Mouse (Mus musculus): Measurements from ENCODE around the gene Duox1. TPM values are rescaled to one million over a fixed set of nuclear protein-coding genes. Genes with fewer than 3 reads are reported as not detected.

Duox1 gene
- total and polyA plus RNA-seq, 3 experiments = not detected

DNA sequence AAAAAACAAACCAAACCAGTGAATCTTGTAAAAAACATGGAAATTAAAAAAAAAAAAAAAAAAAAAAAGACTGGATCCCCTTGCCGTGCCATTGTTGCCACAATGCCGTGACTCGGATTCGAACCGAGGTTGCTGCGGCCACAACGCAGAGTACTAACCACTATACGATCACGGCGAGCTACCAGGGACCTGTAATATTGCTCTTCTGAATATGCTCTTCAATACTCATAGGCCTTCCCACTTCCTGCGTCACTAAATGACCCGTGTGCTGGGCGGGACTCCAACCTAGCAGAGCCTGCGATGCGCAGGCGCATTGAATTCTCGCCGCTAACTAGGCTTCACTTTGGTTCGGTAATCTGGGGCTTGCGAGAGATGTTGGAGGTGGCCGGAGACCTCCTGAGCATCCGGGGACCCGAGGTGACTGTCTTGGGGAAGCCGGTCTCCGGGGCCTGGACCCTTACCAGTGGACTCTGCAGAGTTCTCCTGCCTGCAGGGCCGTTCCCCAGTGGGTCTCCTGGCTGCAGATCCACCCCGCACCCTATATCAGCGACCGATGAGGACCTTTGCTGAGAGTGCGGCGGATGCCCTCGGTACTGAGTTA lies 60.0 kb downstream of the Duox1 start:
- H3K36me3 ChIP-seq (replicated peaks in 1 of 2; ENCODE audit: control insufficient read depth in 1 of 2, insufficient read depth in 1 of 2, low read length in 1 of 2) = no peaks in the 10 kb centered on the region
- in situ Hi-C loops (cut with MboI; ENCODE audit: low pct_ligation_motif_present, low pct_unique_long_range_greater_than_20kb, low sequenced_read_pairs) = loop anchor here (25.0 kb wide), 1 partner anchor 237 kb away; the partner anchor contains the start of gene Gatm
- H3K9ac ChIP-seq (ENCODE audit: insufficient read depth, low read depth) = peak overlapping the region; percentile 97
- H3K4me1 ChIP-seq (ENCODE audit: control insufficient read depth in 1 of 2, insufficient read depth in 2 of 2) = peaks cover 12 to 28% of the 10 kb centered on the region in 2 experiments
- peak; percentile 98 for DNase-seq (ENCODE audit: extremely low read depth)
- peak overlapping the region; percentile 78 to 81 (median 80) for H3K4me3 ChIP-seq (replicated peaks in 1 of 3; ENCODE audit: low read depth in 2 of 3, low read length in 2 of 3, poor library complexity in 1 of 3)
- dilution Hi-C loops (cut with MboI; ENCODE audit: extremely low pct_ligation_motif_present, extremely low pct_unique_long_range_greater_than_20kb, low sequenced_read_pairs) = no loop called here
- no peaks in the 10 kb centered on the region for H3K9me3 ChIP-seq (replicated peaks; ENCODE audit: low read length)
- peak overlapping the region; percentile 87; the same call in 1 of the 2 replicates for H3K4me2 ChIP-seq (ENCODE audit: insufficient read depth, low read depth, poor library complexity, severe bottlenecking)
- TF ChIP-seq NELFE (IDR thresholded peaks at IDR 0.05; ENCODE audit: low read depth, low read length) (peak; percentile 64), MYC (IDR thresholded peaks at IDR 0.05; ENCODE audit: low read depth, low read length) (no peak), USF2 (conservative IDR thresholded peaks at IDR 0.05; ENCODE audit: low read depth, low read length) (no peak), ZMIZ1 (IDR thresholded peaks at IDR 0.05; ENCODE audit: low read depth, low read length) (no peak), MAFK (IDR thresholded peaks at IDR 0.05; ENCODE audit: insufficient replicate concordance, low read length) (peak; percentile 94), ZNF384 (IDR thresholded peaks at IDR 0.05; ENCODE audit: low read depth, low read length) (peak; percentile 81), MEF2A (IDR thresholded peaks at IDR 0.05; ENCODE audit: borderline replicate concordance, low read depth, low read length) (no peak), ZC3H11A (IDR thresholded peaks at IDR 0.05; ENCODE audit: low read depth, low read length) (no peak), USF1 (IDR thresholded peaks at IDR 0.05; ENCODE audit: low read depth, low read length) (no peak), EP300 (IDR thresholded peaks at IDR 0.05; ENCODE audit: low read length) (no peak), CTCF (conservative IDR thresholded peaks at IDR 0.05 in 1 of 2, IDR thresholded peaks at IDR 0.05 in 1 of 2; ENCODE audit: low read depth in 2 of 2, low read length in 2 of 2) (no peak), SIN3A (IDR thresholded peaks at IDR 0.05; ENCODE audit: low read length) (no peak), E2F4 (IDR thresholded peaks at IDR 0.05; ENCODE audit: insufficient replicate concordance, low read depth, low read length) (0 out of 2 replicates have a peak, but pooled peaks have one; percentile 57), POLR2A (IDR thresholded peaks at IDR 0.05; ENCODE audit: low read depth, low read length) (peak; percentile 57), NRF1 (IDR thresholded peaks at IDR 0.05; ENCODE audit: low read depth, low read length) (peak; percentile 94), BHLHE40 (IDR thresholded peaks at IDR 0.05; ENCODE audit: low read depth, low read length) (no peak; the same call in 1 of the 2 replicates), ELF1 (IDR thresholded peaks at IDR 0.05; ENCODE audit: low read depth, low read length) (peak; percentile 98), TBP (conservative IDR thresholded peaks at IDR 0.05; ENCODE audit: low read depth, low read length) (peak; percentile 99), KAT2A (IDR thresholded peaks at IDR 0.05; ENCODE audit: insufficient replicate concordance, low read length) (peak; percentile 69; the same call in 1 of the 2 replicates)
- peaks cover 3% of the 10 kb centered on the region for H3K27me3 ChIP-seq (replicated peaks)
- H3K27ac ChIP-seq (ENCODE audit: insufficient read depth, low read depth) = peak overlapping the region; percentile 73
- H3K79me2 ChIP-seq (replicated peaks; ENCODE audit: control insufficient read depth, extremely low read depth, insufficient read depth, poor library complexity, severe bottlenecking) = no peaks in the 10 kb centered on the region

DNA sequence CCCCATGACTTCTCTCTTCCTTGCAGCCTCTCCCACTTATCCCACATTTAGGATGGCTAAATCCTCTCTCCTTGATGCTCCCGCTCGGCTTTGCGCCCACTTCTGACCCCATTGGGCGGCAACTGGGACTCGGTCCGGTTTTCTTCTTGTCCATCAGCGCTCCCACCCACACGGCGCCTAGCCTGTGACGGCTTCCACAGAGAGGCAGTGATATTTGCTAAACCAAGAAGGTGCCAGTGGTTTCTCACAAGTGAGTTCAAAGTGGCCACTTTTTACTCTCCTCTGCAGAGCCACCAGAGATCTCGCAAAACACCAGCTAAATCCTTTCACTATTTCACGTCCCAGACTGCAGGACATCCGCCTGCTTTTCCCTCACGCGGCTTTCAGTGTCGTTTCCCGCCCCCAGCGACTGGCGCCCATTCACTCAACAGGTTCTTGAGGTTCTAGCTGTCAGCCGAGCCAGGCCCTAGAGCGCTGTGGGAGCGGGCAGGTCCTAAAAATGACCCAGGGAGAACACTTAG lies 60.6 kb downstream of the Duox1 start:
- dilution Hi-C loops (cut with MboI; ENCODE audit: extremely low pct_ligation_motif_present, extremely low pct_unique_long_range_greater_than_20kb, low sequenced_read_pairs) (no loop called here), in situ Hi-C loops (cut with MboI; ENCODE audit: low pct_ligation_motif_present, low pct_unique_long_range_greater_than_20kb, low sequenced_read_pairs) (loop anchor here (25.0 kb wide), 1 partner anchor 236 kb away; the partner anchor contains the start of gene Gatm)
- Histone ChIP-seq H3K4me3 (replicated peaks in 1 of 3; ENCODE audit: low read depth in 2 of 3, low read length in 2 of 3, poor library complexity in 1 of 3) (peak overlapping the region; percentile 78 to 81 (median 80)), H3K4me2 (ENCODE audit: insufficient read depth, low read depth, poor library complexity, severe bottlenecking) (peak overlapping the region; percentile 87), H3K27me3 (replicated peaks) (peaks cover 3% of the 10 kb centered on the region), H3K4me1 (ENCODE audit: control insufficient read depth in 1 of 2, insufficient read depth in 2 of 2) (peaks cover 12 to 31% of the 10 kb centered on the region in 2 experiments), H3K79me2 (replicated peaks; ENCODE audit: control insufficient read depth, extremely low read depth, insufficient read depth, poor library complexity, severe bottlenecking) (no peaks in the 10 kb centered on the region), H3K9ac (ENCODE audit: insufficient read depth, low read depth) (peak overlapping the region; percentile 97), H3K27ac (ENCODE audit: insufficient read depth, low read depth) (peak overlapping the region; percentile 73), H3K9me3 (replicated peaks; ENCODE audit: low read length) (no peaks in the 10 kb centered on the region), H3K36me3 (replicated peaks in 1 of 2; ENCODE audit: control insufficient read depth in 1 of 2, insufficient read depth in 1 of 2, low read length in 1 of 2) (no peaks in the 10 kb centered on the region)
- peak; percentile 70 for DNase-seq (ENCODE audit: extremely low read depth)
- TF ChIP-seq IRF4 (IDR thresholded peaks at IDR 0.05; ENCODE audit: low read depth, low read length) (no peak), KAT2A (IDR thresholded peaks at IDR 0.05; ENCODE audit: insufficient replicate concordance, low read length) (no peak), USF2 (conservative IDR thresholded peaks at IDR 0.05; ENCODE audit: low read depth, low read length) (no peak), ZKSCAN1 (IDR thresholded peaks at IDR 0.05; ENCODE audit: borderline replicate concordance, low read depth, low read length) (no peak), SMC3 (IDR thresholded peaks at IDR 0.05; ENCODE audit: low read depth, low read length) (no peak), MAZ (IDR thresholded peaks at IDR 0.05; ENCODE audit: low read depth, low read length) (no peak), POLR2AphosphoS2 (IDR thresholded peaks at IDR 0.05; ENCODE audit: low read depth, low read length) (no peak), EP300 (IDR thresholded peaks at IDR 0.05; ENCODE audit: low read length) (no peak), ZNF384 (IDR thresholded peaks at IDR 0.05; ENCODE audit: low read depth, low read length) (no peak), MYC (IDR thresholded peaks at IDR 0.05; ENCODE audit: low read depth, low read length) (no peak), JUN (IDR thresholded peaks at IDR 0.05; ENCODE audit: insufficient read depth, low read depth, low read length) (no peak), RCOR1 (conservative IDR thresholded peaks at IDR 0.05; ENCODE audit: low read depth, low read length) (no peak), GABPA (IDR thresholded peaks at IDR 0.05; ENCODE audit: insufficient replicate concordance, low read depth, low read length) (no peak), TBP (conservative IDR thresholded peaks at IDR 0.05; ENCODE audit: low read depth, low read length) (no peak), NRF1 (IDR thresholded peaks at IDR 0.05; ENCODE audit: low read depth, low read length) (no peak), RAD21 (IDR thresholded peaks at IDR 0.05; ENCODE audit: low read depth, low read length) (no peak), UBTF (IDR thresholded peaks at IDR 0.05; ENCODE audit: low read depth, low read length) (peak; percentile 62; the same call in 1 of the 2 replicates), BHLHE40 (IDR thresholded peaks at IDR 0.05; ENCODE audit: low read depth, low read length) (peak; percentile 46), MEF2A (IDR thresholded peaks at IDR 0.05; ENCODE audit: borderline replicate concordance, low read depth, low read length) (no peak), ZC3H11A (IDR thresholded peaks at IDR 0.05; ENCODE audit: low read depth, low read length) (no peak)

All from CH12.LX (cell line).